Mouse (Mus musculus) stomach, embryonic 15.5 days (tissue): Measurements from ENCODE around the gene 2210011C24Rik. TPM values are rescaled to one million over a fixed set of nuclear protein-coding genes. Genes with fewer than 3 reads are reported as not detected.

Experiments
- ATAC-seq: fragments of 200-750 bp; cut with Nextera tagmentation; 2 replicates; pipeline ENCODE4 v1.8.0; 2017; ENCODE audit warnings: low read depth, moderate number of reproducible peaks, moderate TSS enrichment; ENCODE audit not compliant: insufficient read depth, low FRiP score
- H3K27ac ChIP-seq: fragments of 300-500 bp; sonication (generic); 2 replicates; pipeline ENCODE4 v1.5.1; 2015; ENCODE audit warnings: mild to moderate bottlenecking, inconsistent platforms
- H3K27me3 ChIP-seq: fragments of 300-500 bp; sonication (generic); replicated peaks from 2 replicates; pipeline ENCODE4 v1.6.1; 2015; ENCODE audit warnings: inconsistent platforms
- H3K36me3 ChIP-seq: fragments of 300-500 bp; sonication (generic); 2 replicates; pipeline ENCODE4 v1.6.1; 2015; ENCODE audit warnings: inconsistent platforms
- H3K4me1 ChIP-seq: fragments of 300-500 bp; sonication (generic); 2 replicates; pipeline ENCODE4 v1.6.1; 2015; ENCODE audit warnings: inconsistent platforms
- H3K4me2 ChIP-seq: fragments of 300-500 bp; sonication (generic); 2 replicates; pipeline ENCODE4 v1.6.1; 2015; ENCODE audit warnings: mild to moderate bottlenecking, inconsistent platforms
- H3K4me3 ChIP-seq: fragments of 300-500 bp; sonication (generic); replicated peaks from 2 replicates; pipeline ENCODE4 v1.5.1; 2015; ENCODE audit warnings: inconsistent platforms
- H3K9ac ChIP-seq: fragments of 300-500 bp; sonication (generic); 2 replicates; pipeline ENCODE4 v1.6.1; 2015; ENCODE audit warnings: inconsistent platforms
- H3K9me3 ChIP-seq: fragments of 300-500 bp; sonication (generic); 2 replicates; pipeline ENCODE4 v1.6.1; 2016; ENCODE audit warnings: inconsistent platforms
- WGBS: fragments of 180-500 bp; shearing (Covaris S2); methylation state at CpG from one replicate; pipeline ENCODE4 v1.1.7; 2015; 5-methylcytosine and 5-hydroxymethylcytosine counted together
- polyA plus RNA-seq: library from polyadenylated mRNA; unstranded; fragments of >200 nt; fragmentation: Nextera tagmentation; extraction: Ambion mirVana; gene quantifications from 2 replicates; pipeline ENCODE4 v1.2.1, GENCODE M21; 2015

Gene 2210011C24Rik
- polyA plus RNA-seq, result 0.67 and 1.0 TPM in 2 replicates

- H3K36me3 ChIP-seq, result no peaks in the 10 kb centered on the region
- H3K4me1 ChIP-seq, result peaks cover 27% of the 10 kb centered on the region
- 1% methylated on average over 45 of the region's 45 CpGs for WGBS
- H3K4me2 ChIP-seq, result peak within 1 kb of the TSS; percentile 100
- ATAC-seq, result no peak
- H3K4me3 ChIP-seq, result peak within 1 kb of the TSS; percentile 51
- H3K27me3 ChIP-seq, result peaks cover 35% of the 10 kb centered on the region
- peak within 1 kb of the TSS; percentile 7 for H3K9ac ChIP-seq
- H3K27ac ChIP-seq, result no peak within 1 kb of the TSS
- H3K9me3 ChIP-seq, result no peaks in the 10 kb centered on the region
Measured at GRCm38 (mm10) chr8:84011705-84012498, at the start of gene 2210011C24Rik. TSS of gene 2210011C24Rik (minus strand) at chr8:84012171.

- no peaks in the 10 kb centered on the region for H3K36me3 ChIP-seq
- H3K4me1 ChIP-seq, result no peaks in the 10 kb centered on the region
- 85% methylated on average over 2 of the region's 2 CpGs for WGBS
- no peak overlapping the region for H3K4me2 ChIP-seq
- H3K9me3 ChIP-seq, result no peaks in the 10 kb centered on the region
- no peak overlapping the region for H3K4me3 ChIP-seq
- no peak overlapping the region for H3K9ac ChIP-seq
- ATAC-seq, result no peak
- H3K27ac ChIP-seq, result no peak overlapping the region
- H3K27me3 ChIP-seq, result no peaks in the 10 kb centered on the region
Measured at GRCm38 (mm10) chr8:84060245-84060644, 48.3 kb upstream of the 2210011C24Rik start.

- no peak overlapping the region for H3K4me2 ChIP-seq
- H3K27me3 ChIP-seq, result no peaks in the 10 kb centered on the region
- no peak overlapping the region for H3K9ac ChIP-seq
- no peaks in the 10 kb centered on the region for H3K9me3 ChIP-seq
- no peaks in the 10 kb centered on the region for H3K4me1 ChIP-seq
- H3K27ac ChIP-seq, result no peak overlapping the region
- no peak for ATAC-seq
- H3K36me3 ChIP-seq, result no peaks in the 10 kb centered on the region
- no peak overlapping the region for H3K4me3 ChIP-seq
- 90% methylated on average over 2 of the region's 2 CpGs for whole genome bisulfite sequencing
Measured at GRCm38 (mm10) chr8:84059226-84059625, 47.3 kb upstream of the 2210011C24Rik start.

GRCm38 (mm10) chr8:84057827-84058226 lies 45.9 kb upstream of the 2210011C24Rik start:
- H3K36me3 ChIP-seq, result no peaks in the 10 kb centered on the region
- no peak overlapping the region for H3K4me2 ChIP-seq
- ATAC-seq, result peak; percentile 50; the same call in 1 of the 2 replicates
- H3K9ac ChIP-seq, result no peak overlapping the region
- WGBS, result 88% methylated on average over 1 of the region's 1 CpGs
- H3K27me3 ChIP-seq, result no peaks in the 10 kb centered on the region
- no peaks in the 10 kb centered on the region for H3K9me3 ChIP-seq
- H3K4me1 ChIP-seq, result no peaks in the 10 kb centered on the region
- no peak overlapping the region for H3K27ac ChIP-seq
- no peak overlapping the region for H3K4me3 ChIP-seq

GRCm38 (mm10) chr8:84053229-84053628 lies 41.3 kb upstream of the 2210011C24Rik start:
- no peak overlapping the region for H3K27ac ChIP-seq
- no peak overlapping the region for H3K4me2 ChIP-seq
- H3K9ac ChIP-seq, result no peak overlapping the region
- no peak overlapping the region for H3K4me3 ChIP-seq
- no peaks in the 10 kb centered on the region; the same call in 1 of the 2 replicates for H3K27me3 ChIP-seq
- no peaks in the 10 kb centered on the region for H3K4me1 ChIP-seq
- H3K36me3 ChIP-seq, result no peaks in the 10 kb centered on the region
- 83% methylated on average over 5 of the region's 5 CpGs for WGBS
- H3K9me3 ChIP-seq, result no peaks in the 10 kb centered on the region
- no peak for ATAC-seq

GRCm38 (mm10) chr8:84052746-84053145 lies 40.8 kb upstream of the 2210011C24Rik start:
- Histone ChIP-seq H3K36me3 (no peaks in the 10 kb centered on the region), H3K4me3 (no peak overlapping the region), H3K4me2 (no peak overlapping the region), H3K27ac (no peak overlapping the region), H3K9ac (no peak overlapping the region), H3K9me3 (no peaks in the 10 kb centered on the region), H3K4me1 (no peaks in the 10 kb centered on the region), H3K27me3 (no peaks in the 10 kb centered on the region; the same call in 1 of the 2 replicates)
- 45% methylated on average over 3 of the region's 3 CpGs for WGBS
- ATAC-seq, result peak; percentile 89

GRCm38 (mm10) chr8:84048171-84048570 lies 36.2 kb upstream of the 2210011C24Rik start:
- WGBS, result 62% methylated on average over 5 of the region's 5 CpGs
- Histone ChIP-seq H3K4me1 (peaks cover 6% of the 10 kb centered on the region; the same call in 1 of the 2 replicates), H3K27me3 (peaks cover 23% of the 10 kb centered on the region), H3K4me3 (no peak overlapping the region), H3K4me2 (no peak overlapping the region), H3K27ac (no peak overlapping the region), H3K9ac (no peak overlapping the region), H3K9me3 (no peaks in the 10 kb centered on the region), H3K36me3 (no peaks in the 10 kb centered on the region)
- ATAC-seq, result no peak

GRCm38 (mm10) chr8:84046505-84046904 lies 34.5 kb upstream of the 2210011C24Rik start:
- peaks cover 39% of the 10 kb centered on the region for H3K27me3 ChIP-seq
- H3K36me3 ChIP-seq, result no peaks in the 10 kb centered on the region
- no peak overlapping the region for H3K27ac ChIP-seq
- H3K9me3 ChIP-seq, result no peaks in the 10 kb centered on the region
- H3K9ac ChIP-seq, result no peak overlapping the region
- H3K4me1 ChIP-seq, result peaks cover 14% of the 10 kb centered on the region
- no peak overlapping the region for H3K4me2 ChIP-seq
- no peak overlapping the region for H3K4me3 ChIP-seq
- whole genome bisulfite sequencing, result 77% methylated on average over 3 of the region's 3 CpGs
- no peak for ATAC-seq

- Histone ChIP-seq H3K27ac (no peak within 1 kb of the TSS), H3K9me3 (no peaks in the 10 kb centered on the region), H3K4me1 (peaks cover 14% of the 10 kb centered on the region), H3K27me3 (peaks cover 42% of the 10 kb centered on the region), H3K4me3 (no peak within 1 kb of the TSS), H3K36me3 (no peaks in the 10 kb centered on the region), H3K9ac (no peak within 1 kb of the TSS), H3K4me2 (peak within 1 kb of the TSS; percentile 23; the same call in 1 of the 2 replicates)
- ATAC-seq, result no peak
- WGBS, result 7% methylated on average over 9 of the region's 9 CpGs
Measured at GRCm38 (mm10) chr8:84044900-84045299, 32.9 kb upstream of the 2210011C24Rik start, which contains the start of gene Rln3. TSS of gene Rln3 (minus strand) at chr8:84045000.

GRCm38 (mm10) chr8:84044103-84044502 lies 32.1 kb upstream of the 2210011C24Rik start:
- no peak for ATAC-seq
- no peak overlapping the region for H3K4me2 ChIP-seq
- peaks cover 46% of the 10 kb centered on the region for H3K27me3 ChIP-seq
- WGBS, result 12% methylated on average over 7 of the region's 7 CpGs
- no peak overlapping the region for H3K27ac ChIP-seq
- H3K36me3 ChIP-seq, result no peaks in the 10 kb centered on the region
- H3K9ac ChIP-seq, result no peak overlapping the region
- H3K4me3 ChIP-seq, result no peak overlapping the region
- no peaks in the 10 kb centered on the region for H3K9me3 ChIP-seq
- peaks cover 14% of the 10 kb centered on the region for H3K4me1 ChIP-seq

- Histone ChIP-seq H3K4me2 (peak overlapping the region; percentile 65), H3K27me3 (peaks cover 46% of the 10 kb centered on the region), H3K4me1 (peaks cover 14% of the 10 kb centered on the region), H3K36me3 (no peaks in the 10 kb centered on the region), H3K4me3 (peak overlapping the region; percentile 35), H3K9ac (no peak overlapping the region), H3K27ac (no peak overlapping the region), H3K9me3 (no peaks in the 10 kb centered on the region)
- 26% methylated on average over 12 of the region's 12 CpGs for WGBS
- ATAC-seq, result no peak
Measured at GRCm38 (mm10) chr8:84042948-84043342, 31.0 kb upstream of the 2210011C24Rik start.
